Mouse (Mus musculus) ES-CJ7 (cell line): Measurements from ENCODE around the gene 1700013F07Rik.
"Not testable (repeated sequence)": the region's sequence is repeated elsewhere in the genome, so short reads cannot be mapped to it uniquely, and the experiment has no call there.

Experiments used
- DNase-seq: peaks from one replicate; pipeline ENCODE4 v3.0.0; 2011; ENCODE audit warnings: low read depth, low spot score

1700013F07Rik gene

GRCm38 (mm10) chr3:108554111-108554561 lies 20.2 kb downstream of the 1700013F07Rik start:
- DNase-seq = peak; percentile 54

DNA sequence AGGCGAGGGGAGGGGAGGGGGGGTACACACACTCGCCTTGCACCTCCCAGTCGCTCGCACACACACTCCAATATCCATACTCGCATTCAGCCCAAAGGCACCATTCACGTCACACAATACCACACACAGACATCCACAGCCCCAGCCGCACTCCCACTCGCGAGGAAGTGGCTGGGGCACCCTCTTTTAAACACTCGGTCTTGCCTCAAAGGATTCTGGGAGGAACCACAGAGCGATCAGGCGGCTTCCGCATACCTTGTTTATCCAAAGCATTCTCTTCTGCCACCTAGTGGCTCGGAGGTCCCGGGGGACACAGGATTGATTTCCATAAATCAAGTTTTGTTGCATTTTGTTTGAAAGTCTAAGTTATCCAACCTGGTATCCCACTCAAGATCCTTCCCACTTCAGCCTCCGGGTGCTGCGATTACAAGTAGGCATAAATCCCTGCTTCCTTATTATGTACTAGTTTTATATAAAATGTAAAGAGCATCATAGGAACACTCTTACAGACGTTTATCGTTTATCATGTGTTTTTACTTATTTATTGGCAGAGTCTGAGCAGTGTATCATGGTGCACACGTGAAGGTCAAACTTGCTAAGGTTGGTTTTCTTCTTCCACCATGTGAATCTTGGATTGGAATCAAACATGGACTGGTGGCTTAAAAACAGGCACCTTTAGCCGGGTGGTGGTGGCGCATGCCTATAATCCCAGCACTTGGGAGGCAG lies 20.8 kb downstream of the 1700013F07Rik start:
- peak; percentile 97 for DNase-seq

DNA sequence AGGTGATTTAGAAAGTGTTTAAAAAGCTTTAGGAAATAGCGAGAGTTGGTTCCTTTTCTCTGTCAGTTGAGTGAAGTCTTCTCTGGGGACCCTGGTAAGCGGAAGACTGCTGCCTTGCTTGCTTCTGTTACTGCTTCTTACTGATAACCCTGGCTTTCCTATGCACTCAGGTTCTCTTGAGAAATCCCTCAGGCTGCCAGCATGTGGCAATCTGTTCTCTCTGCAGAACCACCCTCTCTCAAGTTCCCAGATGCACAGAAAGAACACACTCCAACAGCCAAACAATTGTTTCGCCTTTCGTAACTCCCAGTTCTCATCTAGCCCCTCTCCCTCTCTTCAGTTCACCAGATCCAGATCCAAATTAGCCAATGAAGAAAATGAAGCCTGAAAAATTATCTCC lies 23.9 kb downstream of the 1700013F07Rik start:
- DNase-seq = no peak

- DNase-seq = peak; percentile 100
Measured at GRCm38 (mm10) chr3:108562133-108562730, 28.3 kb downstream of the 1700013F07Rik start, which contains the start of gene Tmem167b. TSS of gene Tmem167b (minus strand) at chr3:108562466.

GRCm38 (mm10) chr3:108562777-108563271 lies 28.9 kb downstream of the 1700013F07Rik start:
- DNase-seq = no peak

DNA sequence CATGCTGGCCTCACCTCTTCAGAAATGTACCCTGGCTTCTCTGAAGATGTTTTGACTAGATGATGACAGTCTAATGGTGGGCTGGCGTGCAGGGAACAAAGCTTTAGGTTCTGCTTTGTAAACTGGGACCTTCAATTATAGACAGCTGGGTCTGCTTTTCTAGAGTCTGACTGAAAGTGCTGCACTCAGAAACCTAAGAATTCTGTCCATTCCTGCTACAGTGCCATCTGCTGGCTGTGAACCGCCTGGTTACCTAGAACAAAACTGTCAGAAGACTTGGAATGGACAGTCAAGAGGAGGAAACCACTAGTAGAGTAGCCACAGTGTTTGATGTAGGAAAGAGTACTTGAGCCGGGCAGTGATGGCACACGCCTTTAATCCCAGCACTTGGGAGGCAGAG lies 29.4 kb downstream of the 1700013F07Rik start:
- DNase-seq = peak; percentile 84

DNA sequence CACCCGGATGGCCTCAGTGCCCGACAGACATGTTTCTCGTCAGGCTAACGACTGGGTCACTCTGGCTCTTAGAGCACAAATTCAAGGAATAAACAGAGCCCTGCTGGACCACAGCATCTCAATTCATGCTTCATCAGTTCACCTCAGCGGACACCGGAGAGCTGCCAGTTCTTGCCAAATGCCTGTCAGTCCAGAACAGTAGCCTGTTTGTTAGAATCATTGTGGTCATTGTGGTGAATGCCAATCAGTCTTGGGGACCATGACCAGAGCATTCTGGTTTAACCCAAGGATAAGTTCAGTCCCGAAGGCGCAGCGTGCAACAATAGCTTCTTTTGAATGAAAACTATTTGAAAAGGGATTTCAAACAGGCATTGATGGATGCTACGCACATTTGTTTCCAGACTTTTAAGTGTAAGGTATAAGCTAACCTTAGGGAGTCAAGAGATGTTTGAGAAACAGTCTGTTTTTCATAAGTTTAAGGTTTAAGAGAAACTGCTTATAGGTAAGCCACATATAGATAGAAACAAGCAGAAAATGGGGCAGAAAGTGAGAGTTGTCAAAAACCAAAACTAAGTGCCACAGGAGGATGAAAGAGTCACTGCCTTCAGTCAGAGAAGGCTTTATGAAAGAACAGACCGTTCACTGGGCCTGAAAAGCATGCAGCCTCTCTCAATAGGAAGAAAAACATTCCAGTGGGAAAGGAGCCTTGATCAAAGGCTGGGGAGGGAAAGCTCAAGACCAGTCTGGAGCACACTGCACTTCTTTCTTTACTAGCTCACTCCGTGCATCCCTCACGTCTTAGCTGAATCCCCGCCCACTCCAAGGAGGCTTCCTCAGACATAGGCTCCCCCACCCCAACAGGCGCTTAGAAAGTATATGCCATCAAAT lies 34.3 kb downstream of the 1700013F07Rik start:
- DNase-seq = peak; percentile 25

DNA sequence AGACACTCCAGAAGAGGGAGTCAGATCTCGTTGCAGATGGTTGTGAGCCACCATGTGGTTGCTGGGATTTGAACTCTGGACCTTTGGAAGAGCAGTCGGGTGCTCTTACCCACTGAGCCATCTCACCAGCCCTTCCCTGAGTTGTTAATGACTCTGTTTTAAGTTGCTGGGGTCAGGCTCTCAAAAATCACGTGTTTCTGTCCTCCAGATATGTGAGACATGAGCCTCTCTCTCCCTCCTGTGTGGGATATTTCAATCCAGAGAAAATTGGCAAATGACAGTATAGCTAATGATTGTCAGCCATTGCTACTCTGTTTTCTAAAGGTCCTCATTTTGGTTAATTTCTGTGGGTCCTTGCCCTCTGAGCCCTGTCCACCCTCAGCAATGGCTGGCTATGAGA lies 35.7 kb downstream of the 1700013F07Rik start:
- DNase-seq = not testable (repeated sequence)

DNA sequence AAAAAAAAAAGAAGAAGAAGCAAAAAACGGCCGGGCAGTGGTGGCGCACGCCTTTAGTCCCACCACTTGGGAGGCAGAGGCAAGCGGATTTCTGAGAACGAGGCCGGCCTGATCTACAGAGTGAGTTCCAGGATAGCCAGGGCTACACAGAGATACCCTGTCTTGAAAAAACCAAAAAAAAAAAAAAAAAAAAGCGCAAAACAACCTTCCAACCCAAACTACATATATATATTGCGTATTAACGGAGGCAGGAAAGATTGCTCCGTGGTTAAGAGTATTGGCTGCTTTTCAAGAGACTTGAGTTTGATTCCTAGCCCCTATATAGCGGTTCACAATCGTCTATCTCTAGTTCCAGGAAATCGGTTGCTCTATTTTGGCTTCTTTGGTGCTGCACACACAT lies 36.9 kb downstream of the 1700013F07Rik start:
- no peak for DNase-seq

DNA sequence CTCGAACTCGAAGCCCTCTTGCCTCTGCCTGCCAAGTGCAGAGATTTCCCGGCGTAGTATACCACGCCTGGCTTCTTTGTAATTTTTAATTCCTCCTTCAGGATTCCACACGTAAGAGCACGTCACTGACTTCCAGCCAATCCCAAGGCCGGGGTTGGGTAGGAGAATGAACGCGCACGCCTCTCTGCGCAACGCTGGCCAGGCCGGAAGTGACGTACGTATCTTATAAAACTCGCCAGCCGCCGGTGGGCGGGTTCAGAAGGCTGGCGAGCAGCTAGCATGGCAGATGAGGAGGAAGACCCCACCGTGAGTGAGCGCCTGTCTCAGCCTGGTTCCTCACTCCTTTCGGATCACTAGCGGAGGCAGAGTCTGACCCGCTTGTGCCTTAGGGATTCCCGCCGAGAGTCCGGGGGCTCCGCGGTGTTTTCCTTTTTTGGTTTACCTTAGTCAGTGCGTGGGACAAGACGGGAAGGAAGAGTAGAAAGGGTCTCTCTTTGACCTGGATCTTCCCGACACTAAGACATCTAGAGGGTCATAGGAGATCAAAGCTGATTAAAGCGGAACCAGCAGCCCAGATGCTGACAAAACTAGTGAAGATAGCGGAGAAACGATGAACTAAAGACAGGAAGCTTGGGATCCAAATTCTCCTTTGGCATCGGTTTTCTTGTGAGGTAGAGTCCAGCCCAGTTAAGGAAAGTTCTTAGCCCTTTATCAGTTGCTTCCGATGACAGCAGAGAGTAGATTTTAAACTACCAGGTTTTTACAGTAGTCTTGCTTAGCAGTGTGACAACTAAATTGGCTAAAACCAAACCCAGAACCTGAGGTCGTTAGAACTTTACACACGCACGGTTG lies 37.7 kb downstream of the 1700013F07Rik start, which contains the start of gene Taf13:
Gene Taf13 (plus strand): TSS at position 256 of the 852 bp plus-strand sequence.
- peak; percentile 97 for DNase-seq

GRCm38 (mm10) chr3:108572309-108573010 lies 38.5 kb downstream of the 1700013F07Rik start:
- DNase-seq = no peak

GRCm38 (mm10) chr3:108574018-108574417 lies 40.1 kb downstream of the 1700013F07Rik start:
- DNase-seq = no peak

- DNase-seq = no peak
Measured at GRCm38 (mm10) chr3:108584580-108584979, 50.6 kb downstream of the 1700013F07Rik start.

DNA sequence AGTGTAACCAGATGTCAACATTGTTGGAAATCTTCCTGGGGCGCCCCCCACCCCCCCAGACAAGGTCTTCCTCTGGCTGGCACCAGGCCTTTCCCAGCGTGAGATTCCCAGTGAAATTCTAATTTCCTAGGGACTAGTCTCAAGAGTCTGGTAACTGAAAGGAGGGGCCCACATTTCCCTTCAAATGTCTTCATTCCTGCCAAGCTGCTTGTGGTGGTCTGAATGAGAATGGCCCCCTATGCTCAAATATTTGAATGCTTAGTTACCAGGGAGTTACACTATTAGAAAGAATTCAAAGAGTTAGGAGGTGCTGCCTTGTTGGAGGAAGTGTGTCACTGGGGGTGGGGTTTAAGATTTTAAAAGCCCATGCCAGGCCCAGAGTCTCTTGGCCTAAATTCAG lies 54.5 kb downstream of the 1700013F07Rik start:
- DNase-seq = peak; percentile 80

DNA sequence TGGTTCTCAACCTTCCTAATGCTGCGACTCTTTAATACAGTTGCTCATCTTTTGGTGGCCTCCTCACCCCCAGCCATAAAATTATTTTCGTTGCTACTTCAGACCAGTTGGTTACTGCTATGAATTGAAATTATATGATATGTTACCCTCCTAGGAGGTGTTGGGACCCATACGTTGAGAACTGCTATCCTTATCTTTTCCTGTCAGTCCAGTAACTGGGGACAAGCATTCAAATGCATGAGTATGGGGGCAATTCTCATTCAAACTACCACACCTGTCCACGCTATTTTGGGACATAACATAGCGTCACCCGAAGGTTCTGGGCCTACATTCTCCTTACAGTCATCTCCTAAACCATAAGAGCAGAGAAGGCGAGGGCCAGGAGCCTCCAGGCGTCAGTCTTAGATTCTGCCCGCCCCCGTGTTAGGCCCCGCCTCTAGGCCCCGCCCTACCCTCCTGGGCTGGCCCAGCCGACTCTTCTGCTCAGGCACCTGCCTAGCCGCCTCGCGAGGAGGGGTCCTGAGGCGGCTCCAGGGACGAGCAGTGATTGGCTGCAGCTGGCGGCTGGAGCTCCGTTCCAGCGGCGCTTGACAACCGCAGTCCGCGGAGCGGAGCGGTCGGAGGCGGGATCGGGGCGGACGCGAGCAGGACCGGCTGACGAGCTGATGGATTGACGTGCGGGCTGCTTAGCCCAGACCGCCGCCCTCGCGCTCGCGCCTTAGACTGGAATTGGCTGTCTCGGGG lies 57.0 kb downstream of the 1700013F07Rik start, which contains the start of gene Wdr47:
Gene Wdr47 (plus strand): TSS at position 494 of the 744 bp plus-strand sequence.
- DNase-seq = peak; percentile 95

DNA sequence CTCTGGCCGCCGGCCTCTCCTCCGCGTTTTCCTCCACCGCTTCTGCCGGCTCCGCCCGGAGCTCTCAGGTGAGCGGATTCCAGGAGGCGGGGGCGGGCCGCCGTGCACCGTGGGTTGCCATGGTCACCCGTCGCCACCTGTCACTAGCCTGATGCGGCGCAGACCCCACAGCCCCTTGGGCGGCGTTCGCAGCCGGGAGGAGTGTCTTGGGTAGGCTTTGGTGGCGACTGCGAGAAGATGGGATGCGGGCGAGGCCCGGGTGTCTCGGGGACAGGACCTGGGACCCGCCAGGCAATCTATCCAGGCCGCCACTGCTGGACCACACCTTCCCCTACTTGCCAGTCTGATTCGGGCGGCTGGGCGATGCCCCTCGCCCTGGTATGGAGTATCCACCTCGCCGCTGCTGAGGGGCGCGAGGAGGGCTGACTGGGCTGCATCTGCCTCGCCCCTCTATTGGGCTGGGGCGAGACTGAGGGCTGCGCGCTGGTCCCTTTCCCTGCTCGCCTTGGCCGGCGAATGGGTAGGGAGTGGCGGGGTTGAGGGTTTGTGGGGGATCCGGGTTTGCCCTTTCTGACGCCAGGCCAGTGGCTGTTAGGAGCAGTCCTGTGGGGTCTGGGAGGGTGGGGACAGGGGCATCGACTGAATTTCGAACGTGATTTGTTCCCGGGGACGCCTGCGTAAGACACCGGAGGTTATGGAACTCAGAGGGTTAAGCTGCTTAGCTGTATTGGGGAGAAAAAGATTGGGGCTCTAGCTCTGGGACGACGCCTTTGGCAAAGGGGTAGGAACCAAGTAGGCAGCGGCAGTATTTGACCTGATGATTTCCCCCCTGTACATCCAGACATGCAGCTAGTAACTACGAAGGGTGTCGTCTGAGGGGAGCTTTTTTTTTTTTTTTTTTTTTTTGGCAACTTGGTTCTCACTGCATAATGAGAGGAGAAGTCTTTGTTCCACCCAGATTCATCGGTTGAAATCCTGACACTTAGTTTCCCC lies 57.9 kb downstream of the 1700013F07Rik start:
- DNase-seq = peak; percentile 69
